8 mouse cellular contexts compared by ENCODE assay signal in the genomic region with DNA sequence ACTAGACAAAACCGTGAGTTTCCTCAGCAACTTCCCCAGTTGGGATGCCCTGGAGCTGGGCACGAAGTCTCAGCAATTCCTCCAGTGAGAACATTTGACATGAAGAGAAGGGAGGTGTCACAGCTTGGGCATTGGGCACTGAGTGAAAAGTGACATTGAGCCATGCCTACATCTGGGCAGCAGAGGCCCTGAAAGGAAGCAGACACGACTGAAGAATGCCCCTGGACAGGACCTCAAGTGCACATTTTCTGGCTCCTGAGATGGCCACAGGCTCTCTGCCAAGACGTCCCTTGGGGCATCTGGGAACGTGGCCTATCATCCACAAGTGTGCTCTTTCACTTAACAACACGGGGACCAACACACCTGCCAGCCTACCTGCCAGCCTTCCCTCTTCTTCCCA. TPM values are rescaled to one million over a fixed set of nuclear protein-coding genes. Genes with fewer than 3 reads are reported as not detected.
DNase-seq lines count a peak whose midpoint lies in the region; ATAC-seq and TF ChIP-seq lines count a peak whose summit lies in the region.

No protein-coding gene starts in this region.

- H3K36me3 ChIP-seq in forebrain, embryonic 11.5 days (ENCODE audit: control insufficient read depth, insufficient read depth, low read length) = no peaks in the 10 kb centered on the region
- H3K36me3 ChIP-seq in forebrain, embryonic 16.5 days (ENCODE audit: control insufficient read depth, insufficient read depth) = no peaks in the 10 kb centered on the region
- H3K36me3 ChIP-seq in hindbrain, embryonic 11.5 days (ENCODE audit: control insufficient read depth, insufficient read depth, low read length) = no peaks in the 10 kb centered on the region
- H3K36me3 ChIP-seq in lung, embryonic 16.5 days (ENCODE audit: control insufficient read depth, insufficient read depth, low read length) = no peaks in the 10 kb centered on the region

- H3K9me3 ChIP-seq in forebrain, embryonic 11.5 days (ENCODE audit: control insufficient read depth, low read length) = no peaks in the 10 kb centered on the region
- H3K9me3 ChIP-seq in forebrain, embryonic 16.5 days (ENCODE audit: control insufficient read depth, low read length) = no peaks in the 10 kb centered on the region
- H3K9me3 ChIP-seq in hindbrain, embryonic 11.5 days (ENCODE audit: control insufficient read depth, low read length) = no peaks in the 10 kb centered on the region
- no peaks in the 10 kb centered on the region for H3K9me3 ChIP-seq in lung, embryonic 16.5 days (ENCODE audit: control insufficient read depth, low read length)

- H3K4me3 ChIP-seq in forebrain, embryonic 11.5 days (ENCODE audit: low read depth, low read length) = peak overlapping the region; percentile 95
- H3K4me3 ChIP-seq in forebrain, embryonic 16.5 days (replicated peaks; ENCODE audit: low read length) = no peak overlapping the region; the same call in 1 of the 2 replicates
- peak overlapping the region; percentile 85 for H3K4me3 ChIP-seq in bone marrow, adult 2 months (replicated peaks; ENCODE audit: control insufficient read depth, low read depth, low read length)
- no peak overlapping the region; the same call in 1 of the 2 replicates for H3K4me3 ChIP-seq in hindbrain, embryonic 11.5 days (ENCODE audit: low read depth, low read length)
- H3K4me3 ChIP-seq in lung, embryonic 16.5 days (ENCODE audit: low read length) = peak overlapping the region; percentile 89

- no peak for TF ChIP-seq CTCF in bone marrow, adult 2 months (IDR thresholded peaks at IDR 0.05; ENCODE audit: control insufficient read depth, insufficient read depth, low read length)

- TF ChIP-seq POLR2A in bone marrow, adult 2 months (IDR thresholded peaks at IDR 0.05; ENCODE audit: borderline replicate concordance, control insufficient read depth, low read depth, low read length) = no peak

- H3K4me1 ChIP-seq in forebrain, embryonic 11.5 days (replicated peaks; ENCODE audit: control insufficient read depth, insufficient read depth, low read length) = peaks cover 10% of the 10 kb centered on the region; the same call in 1 of the 2 replicates
- H3K4me1 ChIP-seq in forebrain, embryonic 16.5 days (replicated peaks; ENCODE audit: control insufficient read depth, insufficient read depth, low read length) = peaks cover 23% of the 10 kb centered on the region
- H3K4me1 ChIP-seq in bone marrow, adult 2 months (ENCODE audit: control insufficient read depth, insufficient read depth, low read length) = no peaks in the 10 kb centered on the region; the same call in 1 of the 2 replicates
- no peaks in the 10 kb centered on the region for H3K4me1 ChIP-seq in hindbrain, embryonic 11.5 days (replicated peaks; ENCODE audit: control insufficient read depth, insufficient read depth, low read length)
- peaks cover 13% of the 10 kb centered on the region for H3K4me1 ChIP-seq in lung, embryonic 16.5 days (replicated peaks; ENCODE audit: control insufficient read depth, insufficient read depth, low read length)

- ATAC-seq in forebrain, embryonic 11.5 days (replicated peaks; ENCODE audit: low FRiP score) = no peak
- ATAC-seq in forebrain, embryonic 16.5 days = no peak
- ATAC-seq in hindbrain, embryonic 11.5 days (ENCODE audit: low FRiP score) = no peak
- no peak for ATAC-seq in lung, embryonic 16.5 days (ENCODE audit: low read depth)

- 56% methylated on average over 6 of the region's 6 CpGs for WGBS in forebrain, embryonic 11.5 days
- WGBS in forebrain, embryonic 16.5 days = 55% methylated on average over 6 of the region's 6 CpGs
- 28% methylated on average over 6 of the region's 6 CpGs for WGBS in bone marrow, adult 2 months
- WGBS in hindbrain, embryonic 11.5 days = 52% methylated on average over 6 of the region's 6 CpGs
- WGBS in lung, embryonic 16.5 days = 25% methylated on average over 6 of the region's 6 CpGs

- H3K4me2 ChIP-seq in forebrain, embryonic 11.5 days (ENCODE audit: low read depth, low read length, severe bottlenecking) = peak overlapping the region; percentile 99
- H3K4me2 ChIP-seq in forebrain, embryonic 16.5 days (ENCODE audit: low read length) = no peak overlapping the region
- H3K4me2 ChIP-seq in hindbrain, embryonic 11.5 days (replicated peaks; ENCODE audit: low read depth, low read length) = peak overlapping the region; percentile 97; the same call in 1 of the 2 replicates
- peak overlapping the region; percentile 67 for H3K4me2 ChIP-seq in lung, embryonic 16.5 days (ENCODE audit: low read depth, low read length)

- no peak overlapping the region for H3K27ac ChIP-seq in forebrain, embryonic 11.5 days (ENCODE audit: low read depth, low read length)
- H3K27ac ChIP-seq in forebrain, embryonic 16.5 days (ENCODE audit: low read length) = no peak overlapping the region
- no peak overlapping the region for H3K27ac ChIP-seq in bone marrow, adult 2 months (ENCODE audit: control insufficient read depth, insufficient read depth, low read depth, low read length, poor library complexity)
- H3K27ac ChIP-seq in hindbrain, embryonic 11.5 days (ENCODE audit: low read depth, low read length) = no peak overlapping the region
- peak overlapping the region; percentile 57 for H3K27ac ChIP-seq in lung, embryonic 16.5 days (ENCODE audit: low read length)

- no peak overlapping the region for H3K9ac ChIP-seq in forebrain, embryonic 11.5 days (ENCODE audit: low read length)
- no peak overlapping the region for H3K9ac ChIP-seq in forebrain, embryonic 16.5 days (replicated peaks; ENCODE audit: low read depth, low read length)
- no peak overlapping the region for H3K9ac ChIP-seq in hindbrain, embryonic 11.5 days (ENCODE audit: low read depth, low read length)
- H3K9ac ChIP-seq in lung, embryonic 16.5 days (ENCODE audit: low read length) = peak overlapping the region; percentile 48

- peaks cover 2% of the 10 kb centered on the region; the same call in 1 of the 2 replicates for H3K27me3 ChIP-seq in forebrain, embryonic 11.5 days (ENCODE audit: control insufficient read depth, insufficient read depth, low read length)
- 0 out of 2 replicates have a peak, but pooled peaks cover 4% of the 10 kb centered on the region for H3K27me3 ChIP-seq in forebrain, embryonic 16.5 days (replicated peaks; ENCODE audit: control insufficient read depth, insufficient read depth, low read length)
- H3K27me3 ChIP-seq in hindbrain, embryonic 11.5 days (ENCODE audit: control insufficient read depth, insufficient read depth, low read length) = no peaks in the 10 kb centered on the region
- no peaks in the 10 kb centered on the region for H3K27me3 ChIP-seq in lung, embryonic 16.5 days (ENCODE audit: control insufficient read depth, insufficient read depth, low read depth, low read length)

- no peak for DNase-seq in forebrain, embryonic 11.5 days (ENCODE audit: low spot score)
- no peak for DNase-seq in hindbrain, embryonic 11.5 days (ENCODE audit: low spot score)
- no peak for DNase-seq in right cerebral cortex, postnatal 25 days
- DNase-seq in thymus, postnatal 0 days (ENCODE audit: low spot score) = no peak
- DNase-seq in right cerebral cortex, postnatal 36 days (ENCODE audit: low spot score in 2 of 2) = no peak

RNA-seq across cellular contexts. Expression of a gene that starts 1.0 kb away (rescaled TPM):
- polyA plus RNA-seq in forebrain, embryonic 11.5 days (2014; fragmentation: Nextera tagmentation; extraction: Ambion mirVana) = 39.5 and 41.1 TPM in 2 replicates
- 19.7 and 23.9 TPM in 2 replicates for polyA plus RNA-seq in forebrain, embryonic 16.5 days (2015; fragmentation: Nextera tagmentation; extraction: Ambion mirVana)
- 9.8 and 25.6 TPM in 2 replicates for polyA plus RNA-seq in bone marrow, adult 2 months (2011; ENCODE audit: insufficient read depth, insufficient read length, low replicate concordance, missing spikeins)
- 15.8 and 17.5 TPM in 2 replicates for polyA plus RNA-seq in hindbrain, embryonic 11.5 days (2014; fragmentation: Nextera tagmentation; extraction: Ambion mirVana)
- polyA plus RNA-seq in lung, embryonic 16.5 days (2015; fragmentation: Nextera tagmentation; extraction: Ambion mirVana) = 5.2 and 5.5 TPM in 2 replicates
- 8.5 and 10.4 TPM in 2 replicates for polyA plus RNA-seq in thymus, postnatal 0 days (2015; fragmentation: Nextera tagmentation; extraction: Ambion mirVana)

Comparison
In these comparisons a context has a peak if more than half of its experiments do, and no peak if none do; other contexts are left out.
1. H3K4me3 ChIP-seq: peak in forebrain, embryonic 11.5 days (single experiment), bone marrow, adult 2 months (single experiment) and lung, embryonic 16.5 days (single experiment); none in forebrain, embryonic 16.5 days (single experiment) and hindbrain, embryonic 11.5 days (single experiment).